Mouse (Mus musculus): Measurements from ENCODE around the gene Cdk6.
"Not testable (repeated sequence)": the region's sequence is repeated elsewhere in the genome, so short reads cannot be mapped to it uniquely, and the experiment has no call there.

Gene Cdk6

DNA sequence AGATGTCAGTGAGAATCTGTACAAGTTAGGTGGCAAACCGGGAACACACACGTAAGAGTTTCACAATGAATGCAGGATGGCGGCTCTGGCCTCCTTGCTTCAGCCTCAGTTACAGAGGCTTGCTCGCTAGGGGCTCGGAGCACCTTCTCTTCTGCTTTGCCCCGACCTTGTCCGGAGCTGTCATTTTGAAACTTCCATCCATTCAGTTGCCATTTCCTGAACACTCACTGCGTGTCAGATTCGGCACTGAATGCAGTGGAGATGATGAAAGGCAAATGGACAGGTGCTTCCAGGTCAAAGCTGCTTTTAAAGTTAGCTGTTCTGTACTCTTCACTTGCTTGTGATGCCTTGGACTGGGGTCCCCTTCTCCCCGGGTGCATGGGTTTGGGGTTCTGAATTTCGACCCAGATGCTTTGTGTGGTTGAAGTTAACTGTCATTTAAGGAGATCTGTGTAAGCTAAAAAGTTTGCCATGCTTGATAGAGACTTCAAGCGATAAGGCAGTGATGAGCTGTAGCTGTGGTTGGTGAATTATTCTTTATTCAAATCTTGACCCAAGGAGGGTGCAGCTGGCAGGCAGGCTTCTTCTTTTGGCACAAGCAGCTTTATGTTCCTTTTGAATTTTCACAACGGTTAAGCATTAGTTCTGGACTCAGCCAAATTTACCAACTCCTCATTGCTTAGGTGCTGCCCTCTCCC is 41.2 kb downstream of the Cdk6 start:
- DNase-seq, result no peak

DNA sequence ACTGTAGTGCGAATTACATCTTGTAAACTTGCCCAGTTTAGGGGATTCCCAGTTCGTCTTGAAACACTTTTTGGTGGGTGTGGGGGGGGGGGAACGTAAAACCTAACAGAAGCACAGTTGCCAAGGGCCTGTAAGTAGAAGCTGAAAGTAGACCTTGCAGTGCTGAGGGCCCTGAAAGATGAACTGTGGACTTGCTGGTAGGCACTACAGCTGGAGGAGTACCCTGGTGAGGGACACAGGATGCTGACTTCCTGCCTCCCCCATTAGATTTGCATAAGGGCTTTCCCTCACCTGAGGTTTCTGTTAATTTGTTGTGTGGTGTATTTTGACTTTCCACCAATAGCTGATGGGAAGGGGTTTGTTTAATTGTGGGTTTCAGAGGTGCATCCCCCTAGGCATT is 42.3 kb downstream of the Cdk6 start:
- no peak for DNase-seq

DNA sequence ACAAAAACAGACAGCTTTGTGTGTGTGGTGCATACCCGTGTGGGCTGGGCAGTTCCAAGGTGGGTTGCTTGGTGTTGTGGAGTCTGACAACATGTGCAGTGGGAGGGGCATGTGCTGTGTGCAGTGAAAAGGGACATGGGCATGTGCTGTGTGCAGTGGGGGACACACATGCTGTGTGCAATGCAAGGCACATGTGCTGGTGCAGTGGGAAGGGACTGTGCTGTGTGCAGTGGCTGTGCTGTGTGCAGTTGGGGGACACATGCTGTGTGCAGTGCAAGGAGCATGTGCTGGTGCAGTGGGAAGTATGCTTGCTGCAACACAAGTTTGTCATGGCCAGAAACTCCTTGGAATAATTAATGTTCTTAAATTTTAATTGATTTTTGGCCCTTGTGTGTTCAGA is 43.8 kb downstream of the Cdk6 start:
- DNase-seq, result no peak

DNA sequence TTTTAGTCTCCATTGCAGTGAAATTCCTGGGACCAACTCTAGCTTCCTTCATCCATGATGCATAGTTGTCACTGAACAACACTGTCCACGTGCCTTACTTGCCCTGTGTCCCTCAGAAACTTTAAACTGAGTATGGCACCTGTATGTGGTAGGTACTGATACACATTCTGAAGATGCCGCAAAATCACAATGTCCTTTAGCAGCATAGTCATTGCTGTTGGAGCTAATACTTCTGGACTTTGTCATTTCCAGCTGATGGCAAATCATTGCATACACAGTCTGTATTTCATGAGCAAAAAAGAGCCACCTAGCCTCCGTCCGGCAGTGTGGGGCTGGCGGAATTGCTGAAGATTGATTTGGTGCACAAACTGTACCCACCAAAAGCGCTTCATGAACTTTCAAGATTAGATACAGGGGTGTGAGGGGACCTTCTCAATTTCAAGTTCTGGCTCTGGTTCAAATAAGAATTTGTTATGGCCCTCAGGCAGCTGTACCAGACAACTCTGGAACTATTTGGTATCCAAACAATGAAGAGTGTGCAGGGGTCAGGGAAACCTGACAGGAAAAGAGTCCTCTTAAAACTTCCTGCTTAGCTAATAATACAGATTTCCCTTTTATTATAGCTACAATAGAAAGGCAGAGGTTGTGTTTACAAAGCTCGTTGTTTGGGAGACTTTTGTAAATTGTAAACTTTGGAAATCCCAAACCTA is 44.9 kb downstream of the Cdk6 start:
- no peak for DNase-seq

DNA sequence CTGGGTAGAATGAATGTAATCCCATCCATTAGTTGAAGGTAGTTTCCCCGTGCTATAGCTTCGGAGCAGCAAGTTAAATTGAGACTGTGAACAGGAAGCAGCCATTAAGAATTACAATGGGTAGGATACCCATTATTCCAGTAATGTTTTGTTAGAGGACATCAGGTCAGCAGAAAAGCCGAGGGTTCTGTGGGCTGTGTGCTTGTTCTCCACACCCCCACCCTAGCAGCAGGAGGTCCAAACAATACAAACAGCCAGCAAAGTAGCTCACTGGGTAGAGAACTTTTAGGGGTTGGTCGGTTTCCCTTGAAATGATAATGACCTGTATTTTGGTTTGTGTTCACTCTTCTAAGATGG is 45.4 kb downstream of the Cdk6 start:
- no peak for DNase-seq

DNA sequence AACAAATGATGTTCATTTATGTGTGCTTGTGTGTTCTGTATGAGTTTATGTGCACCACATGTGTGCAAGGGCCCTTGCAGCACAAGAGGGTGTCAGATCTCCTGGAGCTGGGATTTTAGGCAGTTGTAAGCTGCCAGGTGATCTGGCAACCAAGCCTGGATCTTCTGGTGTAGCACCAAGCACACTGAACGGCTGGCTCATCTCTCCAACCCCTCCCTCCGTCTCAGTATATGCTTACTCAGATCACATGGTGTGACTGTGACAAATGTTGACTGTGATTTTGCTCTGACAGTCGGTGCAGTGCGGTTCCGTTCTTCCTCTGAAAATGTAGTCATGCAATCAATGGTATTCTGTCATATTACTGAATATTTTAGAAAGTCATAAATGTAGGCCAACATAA is 45.9 kb downstream of the Cdk6 start:
- no peak for DNase-seq

DNA sequence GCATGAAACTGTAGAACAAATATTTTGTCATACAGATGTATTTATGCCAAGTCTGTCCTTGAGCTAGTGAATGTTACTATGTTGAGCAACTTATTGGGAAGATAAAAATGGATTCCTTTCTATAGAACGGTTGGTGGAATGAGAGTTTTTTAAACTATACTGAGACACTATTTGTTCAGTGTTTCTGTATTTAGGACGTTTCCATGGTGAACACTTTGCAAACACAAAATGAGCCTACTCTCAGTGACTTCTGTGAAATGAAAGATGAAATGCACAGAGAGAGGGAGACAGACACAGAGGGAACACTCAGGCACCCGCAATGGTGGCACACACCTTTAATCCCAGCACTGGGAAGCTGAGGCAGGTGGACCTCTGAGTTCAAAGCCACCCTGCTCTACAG is 51.6 kb downstream of the Cdk6 start:
- DNase-seq, result no peak

DNA sequence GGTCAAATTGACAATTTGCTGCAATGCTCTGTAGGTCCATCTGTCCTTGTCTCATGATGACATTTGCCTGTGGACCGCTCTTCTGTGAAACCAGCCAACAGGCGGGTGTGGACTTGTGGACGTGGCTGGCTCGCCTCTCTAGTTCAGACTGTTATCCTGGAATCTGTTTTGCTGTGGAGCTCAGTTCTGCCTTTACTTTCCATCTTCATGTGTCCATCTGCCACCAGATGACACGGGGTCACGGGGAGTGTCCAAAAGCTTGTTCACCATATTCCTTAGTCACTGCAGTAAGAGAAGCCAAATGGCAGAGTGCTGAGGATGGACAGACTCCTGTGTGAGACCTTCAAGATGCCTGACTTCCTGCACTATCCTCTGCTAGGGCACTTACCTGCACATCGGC is 52.9 kb downstream of the Cdk6 start:
- no peak for DNase-seq

DNA sequence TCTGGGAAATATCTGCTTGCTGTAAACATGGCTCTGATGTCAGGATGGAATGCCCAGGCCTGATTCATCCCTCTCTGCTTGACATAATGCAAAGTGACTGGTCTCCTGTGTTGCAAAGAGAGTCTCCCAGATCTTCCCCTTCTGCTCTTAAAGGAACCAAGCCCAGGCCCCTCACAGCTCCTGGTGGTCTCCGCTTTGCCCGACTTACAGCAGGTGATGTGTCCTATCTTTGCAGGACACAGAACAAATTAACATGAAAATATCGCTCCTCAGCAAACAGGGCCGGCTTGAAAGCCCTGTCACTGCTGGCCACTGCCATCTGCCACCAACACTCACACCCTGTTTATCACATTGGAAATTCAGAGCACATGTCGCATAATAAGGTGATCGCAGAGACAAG is 53.7 kb downstream of the Cdk6 start:
- DNase-seq, result no peak

DNA sequence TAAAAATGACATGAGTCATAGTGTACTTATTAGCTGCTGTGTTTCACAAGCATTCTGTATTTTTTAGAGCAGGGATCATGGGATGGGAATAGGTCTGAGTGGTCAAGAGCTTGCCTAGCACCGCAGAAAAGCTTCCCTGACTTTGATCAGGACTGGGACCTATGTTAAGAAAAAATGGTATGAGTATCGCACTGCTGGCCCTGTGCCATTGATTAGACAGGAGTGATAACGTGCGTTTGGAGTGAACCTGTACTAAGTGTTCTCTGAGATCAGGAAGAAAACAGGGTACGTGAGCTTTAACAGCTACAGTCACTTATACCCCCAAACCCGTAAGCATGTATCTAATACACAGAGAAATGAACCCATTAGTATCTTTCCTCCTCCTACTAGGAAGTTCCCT is 54.9 kb downstream of the Cdk6 start:
- DNase-seq, result no peak

DNA sequence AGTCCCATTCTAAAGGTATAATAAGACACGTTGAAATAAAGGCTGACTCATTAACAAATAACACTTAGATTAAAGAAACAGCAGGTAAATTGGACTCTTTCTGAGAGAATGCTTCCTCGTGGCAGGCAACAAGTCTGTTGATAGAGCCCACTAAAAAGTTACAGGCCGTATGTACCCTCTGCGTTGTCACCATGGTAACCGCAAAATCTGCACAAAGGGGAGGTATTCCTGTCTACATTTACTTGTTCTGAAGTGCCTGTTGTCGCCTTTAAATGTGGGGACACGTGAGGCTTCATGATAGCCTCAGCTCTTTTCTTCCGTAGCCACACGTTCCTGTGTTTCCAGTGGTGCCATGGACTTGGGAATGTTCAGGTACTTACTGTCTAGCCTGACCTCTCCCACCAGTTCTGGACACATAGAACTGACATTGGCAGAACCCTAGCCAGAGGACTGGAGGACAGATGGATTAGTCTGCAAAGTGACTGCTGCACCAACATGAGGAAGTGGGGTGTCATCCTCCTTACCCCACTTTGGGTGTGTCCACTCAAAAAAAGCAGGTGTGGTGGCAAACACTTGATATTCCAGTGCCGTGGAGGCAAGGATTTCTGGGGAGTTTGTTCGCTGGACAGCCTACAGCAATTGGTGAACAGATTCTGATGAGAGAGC is 55.8 kb downstream of the Cdk6 start:
- no peak for DNase-seq

DNA sequence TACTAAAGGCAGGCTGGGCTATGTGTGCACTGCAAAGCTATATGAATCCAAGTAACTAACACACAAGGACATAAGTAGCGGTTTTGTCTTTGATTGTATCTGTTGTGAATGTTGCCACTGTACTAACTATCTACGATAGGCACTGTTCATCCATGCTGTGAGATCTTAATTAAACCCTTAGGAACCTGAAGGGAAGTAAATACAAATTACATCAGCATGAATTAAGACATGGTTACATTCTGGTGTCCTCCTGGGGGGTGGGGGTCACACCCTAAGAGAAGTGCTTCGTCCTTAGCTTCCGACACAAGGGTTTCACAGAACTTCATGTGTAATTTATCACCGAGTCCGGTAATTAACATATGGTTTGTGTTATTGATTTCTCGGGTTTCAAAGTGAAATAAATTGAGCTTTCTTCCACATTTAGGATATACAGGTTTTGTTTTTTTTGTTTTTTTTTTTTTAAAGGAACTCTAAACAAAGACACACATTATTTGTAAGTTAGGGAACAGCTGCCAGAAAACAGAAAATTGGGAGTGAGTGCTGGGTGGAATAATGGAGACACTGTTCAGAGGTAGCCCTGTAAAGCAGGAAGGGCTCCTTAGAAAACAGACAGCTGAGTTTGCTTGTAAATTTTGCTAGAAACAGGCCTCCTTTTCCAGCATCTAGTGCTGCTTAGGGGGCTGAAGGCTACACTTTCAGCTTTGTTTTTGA is 58.7 kb downstream of the Cdk6 start:
- DNase-seq, result no peak

DNA sequence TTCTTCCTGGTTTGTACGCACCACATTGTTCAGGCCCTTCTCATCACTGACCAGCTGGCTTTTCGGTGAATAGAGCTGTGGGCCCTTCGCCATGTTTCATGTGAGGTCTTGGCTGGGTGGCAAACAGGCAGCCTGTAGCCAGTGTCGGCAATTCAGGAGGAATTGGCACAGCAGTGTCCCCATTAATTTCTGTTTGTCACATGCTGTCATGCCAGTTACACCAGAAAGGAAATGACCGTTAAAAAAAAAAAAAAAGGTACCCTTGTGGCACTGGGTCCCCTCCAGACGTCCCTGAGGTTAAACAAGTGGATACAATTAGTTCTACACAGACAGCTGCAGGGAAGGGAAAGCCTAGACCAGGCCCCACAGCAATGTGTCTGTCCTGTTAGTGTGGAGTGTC is 63.8 kb downstream of the Cdk6 start:
- DNase-seq, result peak; percentile 3

DNA sequence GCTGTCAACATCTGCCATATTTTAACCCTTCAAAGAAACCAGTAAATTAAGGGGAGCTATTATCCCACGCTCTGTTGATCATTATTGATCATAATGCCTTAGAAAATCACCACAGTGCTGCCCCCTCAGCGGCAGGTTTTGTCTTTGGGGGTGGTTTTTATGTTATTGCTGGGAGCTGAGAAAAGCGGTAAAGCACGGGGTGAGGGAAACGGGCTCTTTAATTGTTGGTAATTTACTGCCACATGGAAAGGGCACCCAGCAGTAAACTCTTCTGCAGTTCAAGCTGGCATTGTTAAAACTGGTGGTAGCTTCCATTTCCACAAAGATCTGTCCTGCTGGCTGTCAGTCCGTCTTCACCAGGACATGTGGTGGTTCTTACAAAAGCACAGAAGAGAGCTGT is 64.2 kb downstream of the Cdk6 start:
- no peak for DNase-seq

DNA sequence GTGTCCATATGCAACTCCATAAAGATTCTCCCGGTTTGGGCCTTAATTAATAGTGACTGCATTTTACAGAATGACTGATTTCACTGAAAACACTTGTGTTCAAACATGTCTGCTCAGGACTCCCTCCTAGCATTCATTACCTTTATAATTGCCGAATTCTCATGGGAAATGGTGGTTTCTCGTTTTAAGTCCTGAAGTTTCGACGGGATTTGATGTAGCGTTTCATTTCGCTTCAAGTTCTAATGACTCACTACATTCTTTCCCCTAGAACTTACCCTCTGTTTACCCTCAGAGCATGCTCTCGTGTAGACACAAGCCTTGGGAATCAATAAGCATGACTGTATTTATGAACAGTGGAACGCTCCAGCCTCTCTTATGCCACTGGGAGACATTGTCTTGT is 66.6 kb downstream of the Cdk6 start:
- DNase-seq, result no peak

DNA sequence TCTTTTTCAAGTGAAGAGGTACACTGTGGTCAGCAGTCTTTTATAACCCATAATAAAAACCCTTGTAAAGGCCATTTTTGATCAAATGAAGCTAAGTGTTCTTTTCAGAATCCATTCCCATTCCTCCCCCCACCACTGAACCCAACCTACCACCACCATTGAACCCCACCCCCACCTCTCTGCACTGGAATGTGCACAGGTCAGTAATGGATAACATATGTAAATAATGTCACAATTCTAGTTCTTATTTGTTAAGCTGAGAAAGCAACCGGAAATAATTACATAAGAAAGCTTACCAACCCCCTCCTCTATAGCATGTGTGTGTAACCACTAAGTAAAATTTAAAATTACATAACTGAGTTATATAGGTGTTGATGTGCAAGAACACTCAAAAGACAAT is 76.9 kb downstream of the Cdk6 start:
- DNase-seq, result not testable (repeated sequence)

DNA sequence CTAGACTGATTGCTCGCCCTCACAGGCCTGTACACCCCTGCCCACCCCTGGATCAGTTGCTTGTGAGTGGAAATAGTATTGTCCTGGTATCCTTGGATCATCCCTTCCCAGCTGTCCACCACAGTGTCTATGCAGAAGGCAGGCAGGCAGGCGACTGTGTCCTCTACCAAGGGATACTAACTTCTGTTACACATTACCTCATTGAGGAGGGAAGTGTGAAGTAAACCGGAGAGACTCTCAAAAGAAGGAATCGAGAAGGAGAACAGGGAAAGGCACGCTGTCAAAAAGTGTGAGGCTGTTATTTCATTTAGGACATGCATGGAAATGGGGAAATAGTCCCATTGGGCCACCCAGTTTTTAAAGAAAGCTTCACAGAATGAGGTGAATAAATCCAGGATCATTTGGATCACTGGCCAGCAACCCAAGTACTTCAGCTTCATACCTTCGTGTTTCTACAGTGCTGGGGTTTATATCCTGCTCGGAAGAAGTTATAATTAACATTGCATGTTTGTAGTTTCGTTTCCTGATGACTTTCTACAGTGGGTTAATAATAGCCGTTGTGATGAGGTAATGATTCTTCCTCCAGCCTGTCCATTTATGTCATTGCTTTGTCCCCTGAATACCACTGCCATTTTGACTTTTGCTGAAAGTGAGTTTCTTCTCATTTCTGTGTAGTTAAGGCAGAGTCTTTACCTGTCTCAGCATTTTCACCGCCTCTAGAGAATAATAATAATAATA is 79.0 kb downstream of the Cdk6 start:
- no peak for DNase-seq

DNA sequence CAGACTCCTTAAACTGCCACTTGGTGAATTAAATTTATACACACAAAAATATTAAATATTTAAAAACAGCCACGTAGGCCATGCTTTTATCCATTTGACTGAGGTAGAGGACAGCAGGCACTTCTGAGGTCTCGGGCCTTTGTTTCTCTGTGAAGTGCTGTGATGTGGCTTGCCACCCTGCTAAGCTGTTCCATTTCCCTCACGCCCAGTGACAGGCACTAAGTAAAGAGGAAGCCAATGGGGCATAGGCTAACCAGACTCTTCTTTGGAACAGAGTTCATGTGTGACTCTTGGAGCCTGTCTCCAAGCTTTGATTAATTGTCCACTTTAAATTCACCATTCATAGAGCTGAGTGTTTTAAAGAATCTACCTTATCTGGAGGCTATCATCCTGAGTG is 79.5 kb downstream of the Cdk6 start:
- no peak for DNase-seq

DNA sequence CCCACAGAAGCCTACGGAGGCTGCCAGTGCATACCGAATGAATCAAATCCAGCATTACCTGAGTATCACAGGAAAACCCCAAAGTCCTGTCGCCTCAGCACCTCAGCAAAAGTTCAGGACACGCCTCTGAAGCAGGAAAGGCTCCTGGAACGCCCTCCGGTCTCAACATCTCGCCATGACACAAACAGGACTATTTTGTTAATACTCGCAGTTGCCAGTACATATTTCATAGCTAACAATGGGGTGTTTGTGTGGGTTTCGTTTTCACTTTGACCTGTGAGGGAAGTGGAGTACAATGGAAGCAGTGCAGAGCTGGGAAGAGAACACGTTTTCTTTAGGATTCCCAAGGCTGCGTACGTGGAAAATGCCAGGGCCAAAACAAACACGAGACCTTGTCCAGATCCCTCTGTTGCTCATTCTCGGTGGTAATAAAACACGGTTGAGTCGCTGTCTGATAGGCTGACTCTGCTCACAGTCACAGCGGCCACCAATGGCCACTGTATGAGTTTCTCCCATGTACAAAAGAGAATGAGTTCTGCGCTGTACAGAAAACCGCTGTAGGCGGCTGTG is 91.9 kb downstream of the Cdk6 start:
- not testable (repeated sequence) for DNase-seq

DNA sequence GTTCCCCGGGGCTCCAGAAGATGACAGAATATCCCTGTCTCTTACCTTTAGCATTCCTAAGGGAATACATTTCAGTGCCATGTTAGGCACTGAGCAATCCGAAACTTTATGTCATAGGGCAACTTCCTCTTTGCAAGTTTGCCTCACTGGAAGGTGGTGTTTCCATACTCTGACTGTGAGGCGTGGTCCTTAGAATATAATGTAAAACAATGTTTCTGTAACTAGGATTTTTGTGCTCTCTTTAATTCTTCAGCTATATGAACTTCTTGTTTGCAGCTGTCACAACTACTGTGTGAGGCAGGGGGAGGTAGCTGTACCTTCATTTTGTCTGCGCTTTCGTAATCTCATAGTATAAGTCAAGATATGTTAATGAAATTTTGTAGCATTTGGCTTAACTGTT is 92.8 kb downstream of the Cdk6 start:
- DNase-seq, result not testable (repeated sequence)

DNA sequence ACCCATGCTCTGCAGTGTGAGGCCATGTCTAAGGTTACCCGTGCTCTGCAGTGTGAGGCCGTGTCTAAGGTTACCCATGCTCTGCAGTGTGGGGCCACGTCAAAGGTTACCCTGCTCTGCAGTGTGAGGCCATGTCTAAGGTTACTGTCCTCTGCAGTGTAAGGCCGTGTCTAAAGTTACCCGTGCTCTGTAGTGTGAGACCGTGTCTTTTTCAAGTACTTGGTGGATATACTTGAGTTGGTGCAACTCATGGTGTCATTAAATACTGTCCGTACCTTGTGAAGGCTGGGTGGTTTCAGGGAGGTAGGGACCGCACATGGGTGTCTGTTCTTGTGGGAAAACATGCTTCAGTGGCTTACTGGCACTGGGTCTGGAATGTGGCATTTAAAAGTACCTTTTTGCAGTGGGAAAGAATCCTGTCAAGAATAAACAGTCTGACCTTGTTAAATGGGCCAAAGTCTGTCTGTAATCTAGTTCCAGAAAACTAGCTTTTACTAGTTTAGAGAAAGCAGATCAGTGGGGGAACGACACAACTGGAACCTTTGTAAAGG is 97.2 kb downstream of the Cdk6 start:
- not testable (repeated sequence) for DNase-seq

DNA sequence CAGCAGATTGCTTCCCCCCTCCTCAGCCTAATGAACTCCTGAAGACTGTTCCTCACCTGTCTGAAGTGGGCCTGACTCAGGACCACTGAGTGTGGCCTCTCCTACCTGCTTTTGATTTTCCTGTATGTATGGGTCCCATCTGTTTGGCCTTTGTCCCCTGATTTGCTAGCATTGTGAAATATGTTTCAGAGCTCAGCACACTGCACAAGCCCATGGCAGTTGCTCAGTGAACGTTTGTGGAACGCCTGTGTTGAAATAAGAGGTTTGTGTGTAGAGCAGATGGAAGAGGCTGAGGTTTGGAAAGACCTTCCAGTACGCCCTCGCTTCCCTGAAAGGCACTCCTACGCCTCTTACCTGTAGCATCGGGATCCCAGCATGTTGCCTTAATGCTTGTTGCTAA is 98.1 kb downstream of the Cdk6 start:
- DNase-seq, result not testable (repeated sequence)

Data from cerebellum, adult 8-10 months (tissue).